Mouse (Mus musculus): ENCODE results near the gene Scd2. TPM values are rescaled to one million over a fixed set of nuclear protein-coding genes. Genes with fewer than 3 reads are reported as not detected.

Scd2 gene
- 70.4 TPM for polyA plus RNA-seq (2017; shearing (Covaris generic))

GRCm38 (mm10) chr19:44292941-44293768 is at the start of gene Scd2:
Gene Scd2, plus strand, starts transcription at chr19:44293674.

GRCm38 (mm10) chr19:44332833-44333623 is 39.6 kb downstream of the Scd2 start, which contains the start of gene Scd4:
Gene Scd4, plus strand, starts transcription at chr19:44333092.

Other genes starting within 250 kb of the Scd2 start
- gene Erlin1, start 223.9 kb upstream of the Scd2 start, polyA plus RNA-seq (2017; shearing (Covaris generic)): 8.6 TPM
- gene Chuk, start 186.2 kb upstream of the Scd2 start, polyA plus RNA-seq (2017; shearing (Covaris generic)): 50.5 TPM
- 37.6 TPM for gene Cwf19l1, start 157.8 kb upstream of the Scd2 start, polyA plus RNA-seq (2017; shearing (Covaris generic))
- 127 TPM for gene Bloc1s2, start 147.2 kb upstream of the Scd2 start, polyA plus RNA-seq (2017; shearing (Covaris generic))
- not detected for gene Pkd2l1, start 101.2 kb upstream of the Scd2 start, polyA plus RNA-seq (2017; shearing (Covaris generic))
- gene Scd3, start 90.4 kb upstream of the Scd2 start, polyA plus RNA-seq (2017; shearing (Covaris generic)): not detected
- 0.33 TPM for gene Scd4, start 39.4 kb downstream of the Scd2 start, polyA plus RNA-seq (2017; shearing (Covaris generic))
- gene Scd1, start 114.2 kb downstream of the Scd2 start, polyA plus RNA-seq (2017; shearing (Covaris generic)): 2.1 TPM
- not detected for gene Wnt8b, start 199.8 kb downstream of the Scd2 start, polyA plus RNA-seq (2017; shearing (Covaris generic))